Mouse (Mus musculus) thymus, adult 2 months (tissue): ENCODE measurements around the gene Hcrt.

ENCODE experiments used
- CTCF ChIP-seq: fragments of 200-500 bp; IDR thresholded peaks from 2 replicates; pipeline ENCODE4 v1.5.1; 2012; ENCODE audit warnings: mild to moderate bottlenecking, control low read depth, low read length, moderate library complexity, borderline replicate concordance; ENCODE audit not compliant: control insufficient read depth, poor library complexity, insufficient read depth; ENCODE audit errors: extremely low read depth
- POLR2A ChIP-seq: fragments of 200-500 bp; IDR thresholded peaks from 2 replicates; pipeline ENCODE4 v1.6.1; 2012; ENCODE audit warnings: mild to moderate bottlenecking, low read length, control low read depth, moderate library complexity; ENCODE audit not compliant: control insufficient read depth, poor library complexity, insufficient read depth; ENCODE audit errors: extremely low read depth

- TF ChIP-seq CTCF (no peak), POLR2A (no peak)
These were observed 15.3 kb upstream of the Hcrt start for GRCm38 (mm10) chr11:100778069-100778468.
